Comparison of ENCODE assay signal across 25 mouse cellular contexts in genomic region chr3:141540749-141541148, GRCm38 (mm10).
DNase-seq lines count a peak whose midpoint lies in the region; ATAC-seq and TF ChIP-seq lines count a peak whose summit lies in the region.
"Had no signal": no experiment of that assay in that cellular context is flagged by ENCODE, and none has a peak within 500 bp of the region (broad histone marks: within the 10 kb centered on the region; RNA-seq: fewer than 3 reads in every experiment).

No protein-coding gene starts in this region.

- H3K4me3 ChIP-seq in forebrain, embryonic 12.5 days (replicated peaks) = no peak overlapping the region
- no peak overlapping the region for H3K4me3 ChIP-seq in forebrain, postnatal 0 days (ENCODE audit: low read depth, low read length)
- H3K4me3 ChIP-seq in hindbrain, embryonic 16.5 days (ENCODE audit: low read length) = no peak overlapping the region
- no peak overlapping the region for H3K4me3 ChIP-seq in hindbrain, embryonic 12.5 days
- H3K4me3 ChIP-seq: forebrain, embryonic 10.5 days; forebrain, embryonic 15.5 days; gastrocnemius, adult 2 months; heart, embryonic 12.5 days; heart, embryonic 15.5 days; hindbrain, embryonic 10.5 days; intestine, embryonic 15.5 days had no signal

- intact Hi-C loops in gastrocnemius, postnatal 36 days (cut with DNase I) = no loop called here

- peak; percentile 30; the same call in 1 of the 2 replicates for ATAC-seq in forebrain, embryonic 12.5 days (ENCODE audit: low FRiP score)
- no peak for ATAC-seq in forebrain, postnatal 0 days
- ATAC-seq in hindbrain, embryonic 16.5 days = peak; percentile 48; the same call in 1 of the 2 replicates
- ATAC-seq in hindbrain, embryonic 12.5 days (ENCODE audit: low FRiP score) = no peak
- ATAC-seq: activated CD4-positive, CD25-positive, alpha-beta regulatory T cell, adult 4 months; forebrain, embryonic 15.5 days; intestine, embryonic 15.5 days had no signal

- no peak overlapping the region for H3K9ac ChIP-seq in forebrain, embryonic 12.5 days
- no peak overlapping the region for H3K9ac ChIP-seq in forebrain, postnatal 0 days
- H3K9ac ChIP-seq in hindbrain, embryonic 16.5 days (ENCODE audit: low read depth, low read length) = no peak overlapping the region
- no peak overlapping the region for H3K9ac ChIP-seq in hindbrain, embryonic 12.5 days
- H3K9ac ChIP-seq: forebrain, embryonic 15.5 days; heart, embryonic 12.5 days; heart, embryonic 15.5 days; intestine, embryonic 15.5 days had no signal

- H3K9me3 ChIP-seq in forebrain, embryonic 12.5 days = no peaks in the 10 kb centered on the region
- H3K9me3 ChIP-seq in forebrain, postnatal 0 days (ENCODE audit: low read length) = no peaks in the 10 kb centered on the region
- H3K9me3 ChIP-seq in hindbrain, embryonic 16.5 days (ENCODE audit: control insufficient read depth, low read length) = no peaks in the 10 kb centered on the region
- no peaks in the 10 kb centered on the region for H3K9me3 ChIP-seq in hindbrain, embryonic 12.5 days (replicated peaks)
- H3K9me3 ChIP-seq: forebrain, embryonic 10.5 days; forebrain, embryonic 15.5 days; heart, embryonic 12.5 days; heart, embryonic 15.5 days; hindbrain, embryonic 10.5 days; intestine, embryonic 15.5 days had no signal

- no peaks in the 10 kb centered on the region for H3K27me3 ChIP-seq in forebrain, embryonic 12.5 days
- no peaks in the 10 kb centered on the region for H3K27me3 ChIP-seq in forebrain, postnatal 0 days (ENCODE audit: insufficient read depth, low read length)
- H3K27me3 ChIP-seq in hindbrain, embryonic 16.5 days (replicated peaks; ENCODE audit: control insufficient read depth, insufficient read depth, low read length) = no peaks in the 10 kb centered on the region
- no peaks in the 10 kb centered on the region for H3K27me3 ChIP-seq in hindbrain, embryonic 12.5 days
- H3K27me3 ChIP-seq: forebrain, embryonic 15.5 days; heart, embryonic 12.5 days; heart, embryonic 15.5 days; intestine, embryonic 15.5 days had no signal

- no peak for TF ChIP-seq POLR2A in brain, embryonic 14.5 days (IDR thresholded peaks at IDR 0.05; ENCODE audit: borderline replicate concordance, extremely low read depth, insufficient read depth, insufficient read length, poor library complexity, severe bottlenecking)

- DNase-seq in forebrain, postnatal 0 days = no peak
- DNase-seq in brain, embryonic 14.5 days (ENCODE audit: low read depth) = peak; percentile 56
- peak; percentile 61 for DNase-seq in retina, embryonic 14.5 days (ENCODE audit: low spot score)
- DNase-seq in gastrocnemius, postnatal 36 days = no peak
- DNase-seq in lung, postnatal 4 days = no peak
- DNase-seq: adrenal gland, adult 8-10 months; adrenal gland, postnatal 25 days; cerebellum, adult 18-20 months; cerebellum, adult 9-10 months; cerebellum, postnatal 14 days; gastrocnemius, adult 2 months; gastrocnemius, postnatal 14 days; heart, adult 18-20 months; heart, postnatal 10 days; heart, postnatal 36 days had no signal

- 48% methylated on average over 7 of the region's 7 CpGs for WGBS in forebrain, embryonic 12.5 days
- 36% methylated on average over 7 of the region's 7 CpGs for WGBS in forebrain, postnatal 0 days
- whole genome bisulfite sequencing in hindbrain, embryonic 16.5 days = 37% methylated on average over 7 of the region's 7 CpGs
- WGBS in hindbrain, embryonic 12.5 days = 70% methylated on average over 7 of the region's 7 CpGs

- TF ChIP-seq CTCF in forebrain, postnatal 0 days (IDR thresholded peaks at IDR 0.05; ENCODE audit: low read depth) = no peak
- no peak for TF ChIP-seq CTCF in brain, embryonic 14.5 days (IDR thresholded peaks at IDR 0.05; ENCODE audit: borderline replicate concordance, extremely low read depth, insufficient read depth, insufficient read length)

- H3K4me1 ChIP-seq in forebrain, embryonic 12.5 days = 0 out of 2 replicates have a peak, but pooled peaks cover 3% of the 10 kb centered on the region
- no peaks in the 10 kb centered on the region for H3K4me1 ChIP-seq in forebrain, postnatal 0 days (ENCODE audit: insufficient read depth)
- H3K4me1 ChIP-seq in hindbrain, embryonic 16.5 days (ENCODE audit: control insufficient read depth, insufficient read depth, low read depth, low read length) = no peaks in the 10 kb centered on the region
- H3K4me1 ChIP-seq in hindbrain, embryonic 12.5 days = no peaks in the 10 kb centered on the region
- H3K4me1 ChIP-seq: forebrain, embryonic 15.5 days; heart, embryonic 15.5 days; hindbrain, embryonic 10.5 days; intestine, embryonic 15.5 days had no signal

- no peaks in the 10 kb centered on the region for H3K36me3 ChIP-seq in forebrain, embryonic 12.5 days (replicated peaks)
- H3K36me3 ChIP-seq in forebrain, postnatal 0 days (ENCODE audit: insufficient read depth) = no peaks in the 10 kb centered on the region
- H3K36me3 ChIP-seq in hindbrain, embryonic 16.5 days (ENCODE audit: control insufficient read depth, insufficient read depth, low read length) = no peaks in the 10 kb centered on the region
- no peaks in the 10 kb centered on the region for H3K36me3 ChIP-seq in hindbrain, embryonic 12.5 days
- H3K36me3 ChIP-seq: forebrain, embryonic 10.5 days; forebrain, embryonic 15.5 days; heart, embryonic 12.5 days; heart, embryonic 15.5 days; hindbrain, embryonic 10.5 days; intestine, embryonic 15.5 days had no signal

- H3K4me2 ChIP-seq in forebrain, embryonic 12.5 days = no peak overlapping the region
- H3K4me2 ChIP-seq in forebrain, postnatal 0 days (ENCODE audit: low read depth) = no peak overlapping the region
- H3K4me2 ChIP-seq in hindbrain, embryonic 16.5 days (ENCODE audit: low read length) = no peak overlapping the region
- H3K4me2 ChIP-seq in hindbrain, embryonic 12.5 days (replicated peaks) = no peak overlapping the region
- H3K4me2 ChIP-seq: forebrain, embryonic 15.5 days; heart, embryonic 12.5 days; heart, embryonic 15.5 days; intestine, embryonic 15.5 days had no signal

- H3K27ac ChIP-seq in forebrain, embryonic 12.5 days = no peak overlapping the region
- no peak overlapping the region for H3K27ac ChIP-seq in forebrain, postnatal 0 days (ENCODE audit: low read depth, low read length)
- H3K27ac ChIP-seq in hindbrain, embryonic 16.5 days (ENCODE audit: low read depth, low read length) = no peak overlapping the region
- no peak overlapping the region for H3K27ac ChIP-seq in hindbrain, embryonic 12.5 days
- H3K27ac ChIP-seq: forebrain, embryonic 10.5 days; forebrain, embryonic 15.5 days; gastrocnemius, adult 2 months; heart, embryonic 15.5 days; hindbrain, embryonic 10.5 days; intestine, embryonic 15.5 days had no signal

Comparison
In these comparisons a context has a peak if more than half of its experiments do, and no peak if none do; other contexts are left out.
1. ATAC-seq: peak in forebrain, embryonic 12.5 days (single experiment) and hindbrain, embryonic 16.5 days (single experiment); none in forebrain, postnatal 0 days (single experiment) and hindbrain, embryonic 12.5 days (single experiment).
2. DNase-seq: peak in brain, embryonic 14.5 days (single experiment) and retina, embryonic 14.5 days (single experiment); none in forebrain, postnatal 0 days (single experiment), gastrocnemius, postnatal 36 days (0 of 2) and lung, postnatal 4 days (0 of 2).